Mouse (Mus musculus) kidney, adult 2 months (tissue): ENCODE results near the gene Snapc5. TPM values are rescaled to one million over a fixed set of nuclear protein-coding genes. Genes with fewer than 3 reads are reported as not detected.
"Not testable (repeated sequence)": the region's sequence is repeated elsewhere in the genome, so short reads cannot be mapped to it uniquely, and the experiment has no call there.

ENCODE experiments used
- DNase-seq: peaks from one replicate; pipeline ENCODE4 v3.0.0; 2021
- H3K27ac ChIP-seq: fragments of 200-500 bp; 2 replicates; pipeline ENCODE4 v1.5.1; 2012; ENCODE audit warnings: low read depth, low read length, control low read depth, inconsistent platforms; ENCODE audit not compliant: insufficient read depth
- H3K27me3 ChIP-seq: fragments of 200-500 bp; replicated peaks from 2 replicates; pipeline ENCODE4 v1.6.1; 2012; ENCODE audit warnings: mild to moderate bottlenecking, moderate library complexity, low read length, inconsistent platforms; ENCODE audit not compliant: control insufficient read depth, insufficient read depth
- H3K36me3 ChIP-seq: fragments of 200-500 bp; 2 replicates; pipeline ENCODE4 v1.6.1; 2012; ENCODE audit warnings: mild to moderate bottlenecking, moderate library complexity, low read length, inconsistent platforms; ENCODE audit not compliant: control insufficient read depth, insufficient read depth
- H3K4me1 ChIP-seq: fragments of 200-500 bp; 2 replicates; pipeline ENCODE4 v1.6.1; 2011; ENCODE audit warnings: low read length; ENCODE audit not compliant: control insufficient read depth, insufficient read depth
- H3K4me3 ChIP-seq: fragments of 200-500 bp; 2 replicates; pipeline ENCODE4 v1.5.1; 2011; ENCODE audit warnings: mild to moderate bottlenecking, low read depth, low read length, control low read depth; ENCODE audit not compliant: insufficient read depth
- CTCF ChIP-seq: fragments of 200-500 bp; conservative IDR thresholded peaks from 2 replicates; pipeline ENCODE4 v1.5.1; 2011; ENCODE audit warnings: low read depth, mild to moderate bottlenecking, control low read depth, low read length, moderate library complexity, mixed read lengths; ENCODE audit not compliant: insufficient read depth, insufficient read length
- POLR2A ChIP-seq: fragments of 200-500 bp; IDR thresholded peaks from one replicate; pipeline ENCODE4 v1.6.1; 2011; ENCODE audit warnings: low read depth, low read length, control low read depth
- WGBS: fragments of 180-500 bp; shearing (Covaris S2); methylation state at CpG from one replicate; pipeline ENCODE4 v1.1.7; 2018; 5-methylcytosine and 5-hydroxymethylcytosine counted together
- polyA plus RNA-seq: library from polyadenylated mRNA; depleted of rRNA; stranded (reverse); fragments of >200 nt; gene quantifications from 2 replicates; pipeline ENCODE4 v1.2.3, GENCODE M21; 2012

The Snapc5 gene
- polyA plus RNA-seq, 1 experiment = 24.9 TPM

GRCm38 (mm10) chr9:64184166-64184840 lies 5.2 kb downstream of the Snapc5 start:
- no peaks in the 10 kb centered on the region for H3K27me3 ChIP-seq
- H3K4me1 ChIP-seq = peaks cover 3% of the 10 kb centered on the region; the same call in 1 of the 2 replicates
- peaks cover 5% of the 10 kb centered on the region; the same call in 1 of the 2 replicates for H3K36me3 ChIP-seq
- no peak overlapping the region for H3K4me3 ChIP-seq
- WGBS = 87% methylated on average over 5 of the region's 5 CpGs
- H3K27ac ChIP-seq = no peak overlapping the region
- TF ChIP-seq POLR2A = no peak
- no peak for TF ChIP-seq CTCF
- no peak for DNase-seq

DNA sequence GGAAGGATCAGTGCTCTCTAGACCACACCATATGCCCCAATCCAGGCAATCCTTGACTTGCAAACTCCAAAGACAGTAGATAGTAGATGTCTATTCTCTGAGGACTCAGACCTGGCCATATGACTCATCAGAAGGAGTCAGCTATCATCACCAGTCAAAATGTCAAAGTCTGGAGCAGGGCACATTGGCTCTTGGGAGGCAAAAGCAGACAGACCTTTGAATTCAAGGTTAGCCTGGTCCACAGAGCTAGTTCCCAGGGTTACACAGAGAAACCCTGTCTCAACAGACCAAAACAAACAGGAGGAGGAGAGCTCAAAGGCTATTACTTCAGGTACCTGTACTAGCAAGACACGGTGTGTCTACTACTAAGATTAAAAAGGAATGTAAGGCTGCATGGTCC lies 14.8 kb downstream of the Snapc5 start:
- no peak overlapping the region for H3K4me3 ChIP-seq
- no peaks in the 10 kb centered on the region for H3K27me3 ChIP-seq
- no peaks in the 10 kb centered on the region for H3K4me1 ChIP-seq
- no peak for DNase-seq
- H3K27ac ChIP-seq = no peak overlapping the region
- WGBS = 61% methylated on average over 1 of the region's 1 CpGs
- TF ChIP-seq CTCF (no peak), POLR2A (no peak)
- no peaks in the 10 kb centered on the region; the same call in 1 of the 2 replicates for H3K36me3 ChIP-seq

GRCm38 (mm10) chr9:64195554-64195953 lies 16.5 kb downstream of the Snapc5 start:
- 82% methylated on average over 4 of the region's 4 CpGs for WGBS
- TF ChIP-seq CTCF (no peak), POLR2A (no peak)
- H3K27ac ChIP-seq = no peak overlapping the region

DNA sequence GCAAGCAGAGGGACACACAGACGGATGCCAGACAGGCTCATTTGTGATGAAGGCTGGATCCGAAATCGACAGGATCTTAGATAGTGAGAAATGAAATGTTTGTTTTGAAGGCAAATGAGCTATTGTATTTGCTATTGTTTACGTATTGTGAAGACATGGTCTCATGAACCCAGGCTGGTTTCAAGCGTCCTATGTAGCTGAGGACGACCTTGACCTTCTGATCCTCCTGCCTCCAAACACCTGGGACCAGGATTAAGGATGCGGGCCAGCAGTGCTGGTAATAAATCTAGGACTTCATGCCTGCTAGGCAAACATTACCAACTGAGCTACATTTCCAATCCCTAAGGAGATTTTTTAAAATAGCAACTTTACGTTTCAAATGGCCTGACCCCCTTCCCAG lies 18.4 kb downstream of the Snapc5 start:
- 83% methylated on average over 8 of the region's 8 CpGs for WGBS
- Histone ChIP-seq H3K27ac (no peak overlapping the region), H3K27me3 (no peaks in the 10 kb centered on the region), H3K4me1 (no peaks in the 10 kb centered on the region; the same call in 1 of the 2 replicates), H3K4me3 (no peak overlapping the region), H3K36me3 (peaks cover under 1% of the 10 kb centered on the region; the same call in 1 of the 2 replicates)
- DNase-seq = no peak
- no peak for TF ChIP-seq POLR2A
- TF ChIP-seq CTCF = no peak

More at GRCm38 (mm10) chr9:64195554-64195953, 16.5 kb downstream of the Snapc5 start:
- no peaks in the 10 kb centered on the region for H3K27me3 ChIP-seq
- no peak overlapping the region for H3K4me3 ChIP-seq
- no peaks in the 10 kb centered on the region; the same call in 1 of the 2 replicates for H3K36me3 ChIP-seq
- no peaks in the 10 kb centered on the region; the same call in 1 of the 2 replicates for H3K4me1 ChIP-seq
- no peak for DNase-seq

- H3K4me1 ChIP-seq = no peaks in the 10 kb centered on the region; the same call in 1 of the 2 replicates
- H3K36me3 ChIP-seq = peaks cover 1% of the 10 kb centered on the region; the same call in 1 of the 2 replicates
- no peak for DNase-seq
- WGBS = 92% methylated on average over 5 of the region's 5 CpGs
- H3K27me3 ChIP-seq = no peaks in the 10 kb centered on the region
- TF ChIP-seq CTCF (no peak), POLR2A (no peak)
- H3K4me3 ChIP-seq = no peak overlapping the region
- H3K27ac ChIP-seq = no peak overlapping the region
Observed at GRCm38 (mm10) chr9:64198068-64198762, 19.1 kb downstream of the Snapc5 start.

DNA sequence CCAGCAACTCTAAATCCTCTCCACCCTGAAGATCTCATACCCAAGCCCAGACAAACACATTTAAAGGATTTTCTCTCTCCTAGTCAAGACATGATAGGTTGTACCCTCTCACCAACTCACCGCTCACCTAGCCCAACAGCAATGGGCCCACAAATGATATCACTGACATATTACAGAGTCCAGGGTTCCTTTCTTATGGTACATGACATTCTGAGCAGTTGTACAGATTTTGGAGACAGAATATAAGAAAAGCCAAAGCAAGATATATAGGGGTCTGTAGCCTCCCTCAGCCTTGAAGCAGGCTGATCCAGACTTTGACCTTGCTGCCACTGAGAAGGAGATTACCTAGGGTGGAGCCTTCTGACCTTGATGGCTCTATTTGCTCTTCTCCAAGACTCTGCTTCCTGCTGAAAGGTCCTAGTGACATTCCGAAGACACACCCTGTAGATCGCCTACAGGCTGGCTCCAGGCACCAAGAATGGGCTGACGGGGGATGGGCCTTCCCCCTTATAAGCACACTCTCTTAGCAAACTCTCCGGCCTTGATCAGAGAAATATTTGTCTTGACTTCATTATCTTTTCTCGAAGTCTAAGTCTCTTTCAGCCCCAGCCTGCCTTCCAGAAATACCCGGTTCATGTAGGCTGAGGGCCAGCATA lies 19.8 kb downstream of the Snapc5 start:
- 84% methylated on average over 7 of the region's 7 CpGs for WGBS

GRCm38 (mm10) chr9:64199897-64200296 lies 20.8 kb downstream of the Snapc5 start:
- Histone ChIP-seq H3K4me1 (no peaks in the 10 kb centered on the region; the same call in 1 of the 2 replicates), H3K27me3 (no peaks in the 10 kb centered on the region), H3K36me3 (peaks cover 1% of the 10 kb centered on the region; the same call in 1 of the 2 replicates), H3K27ac (peak overlapping the region; percentile 21), H3K4me3 (no peak overlapping the region)
- DNase-seq = peak; percentile 64
- 22% methylated on average over 2 of the region's 2 CpGs for WGBS
- no peak for TF ChIP-seq CTCF
- no peak for TF ChIP-seq POLR2A

More for the DNA sequence above, 19.8 kb downstream of the Snapc5 start:
- H3K4me1 ChIP-seq, H3K4me3 ChIP-seq, H3K27me3 ChIP-seq, H3K36me3 ChIP-seq, H3K27ac ChIP-seq, DNase-seq: not testable (repeated sequence)
